Mouse (Mus musculus) heart, postnatal 0 days (tissue): Measurements from ENCODE around the gene Itgb3.

Experiments
- CTCF ChIP-seq: IDR thresholded peaks from 2 replicates; pipeline ENCODE4 v1.5.1; 2016; ENCODE audit warnings: antibody characterized with exemption, control low read depth, low read depth
- EP300 ChIP-seq: IDR thresholded peaks from 2 replicates; pipeline ENCODE4 v1.6.1; 2016; ENCODE audit warnings: antibody characterized with exemption, low read depth

DNA sequence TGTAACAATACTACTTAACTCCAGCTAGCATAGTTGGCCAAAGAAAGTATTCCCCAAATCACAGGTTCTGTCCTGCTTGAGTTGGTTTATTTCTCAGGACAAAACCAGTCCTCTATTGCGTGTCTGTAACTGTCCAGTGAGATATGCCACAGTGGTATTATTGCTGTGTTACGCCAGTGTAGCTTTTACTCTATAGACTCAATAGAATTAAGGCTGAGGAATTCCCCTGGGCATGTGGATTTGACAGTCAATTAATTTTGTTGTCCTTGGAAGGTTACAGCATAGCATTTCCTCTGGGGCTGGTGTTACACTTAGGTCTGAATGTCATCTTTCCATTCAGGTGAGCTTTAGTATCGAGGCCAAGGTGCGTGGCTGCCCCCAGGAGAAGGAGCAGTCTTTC, 35.4 kb downstream of the Itgb3 start:
- TF ChIP-seq CTCF (no peak), EP300 (no peak)
